Mouse (Mus musculus) layer of hippocampus, adult 18-20 months (tissue): ENCODE results near the gene Ddx3y. TPM values are rescaled to one million over a fixed set of nuclear protein-coding genes. Genes with fewer than 3 reads are reported as not detected.

Source experiments
- DNase-seq, 2 experiments: peaks; one replicate each; pipeline ENCODE4 v3.0.0; 2022; ENCODE audit warnings: low spot score in 2 of 2
- long read RNA-seq: library from polyadenylated mRNA; stranded (forward); transcript quantifications from one replicate; pipeline ENCODE4 v2.0.0, GENCODE M21; 2021
- total RNA-seq, 2 experiments: library from RNA; stranded (reverse); gene quantifications; 2 replicates each; pipeline ENCODE4 v1.2.3; 2021

Ddx3y gene
- total RNA-seq: 10 to 100 TPM in 1 of 2 experiments, not detected in 1; 45.6 TPM
- long read RNA-seq, full-length matches to known transcripts: 32 of 58 reads
- long read RNA-seq, partial matches to known transcripts: 0 of 58 reads
- long read RNA-seq, other reads (novel, unspliced or antisense): 26 of 58 reads

DNA sequence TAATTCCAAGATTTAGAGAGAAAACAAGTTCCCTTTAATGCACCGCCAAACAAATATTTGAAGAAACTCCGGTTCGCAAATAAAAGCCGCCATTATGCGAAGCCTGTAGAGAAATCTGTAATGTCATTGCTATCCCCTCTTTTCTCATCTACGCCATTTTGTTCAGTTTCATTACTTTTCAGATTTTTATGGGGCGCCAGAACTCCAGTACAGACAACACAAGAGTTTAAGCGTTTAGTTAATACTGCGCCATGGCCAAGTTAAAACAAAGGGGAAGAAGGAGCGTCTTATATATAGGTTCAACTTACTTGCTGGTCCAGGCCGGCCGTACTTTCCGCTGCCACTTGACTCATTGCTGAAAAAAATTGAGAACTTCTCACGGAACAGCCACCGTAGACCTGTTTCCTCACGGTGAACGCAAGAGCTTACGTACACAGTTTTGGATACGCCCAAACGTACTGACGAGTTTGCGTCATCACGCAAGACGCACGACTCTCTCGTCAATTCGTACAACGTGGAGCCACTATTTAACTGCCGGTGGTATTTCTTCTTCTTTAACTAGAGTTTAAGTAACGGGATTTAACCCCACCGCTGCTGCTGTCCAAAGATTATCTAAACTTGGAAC lies at the start of gene Ddx3y:
TSS of gene Ddx3y (minus strand) at position 459 of the 625 bp plus-strand sequence.
- DNase-seq: peak in 1 of 2 experiments; percentile 84

- DNase-seq: no peak
These were observed 7.3 kb upstream of the Ddx3y start for GRCm38 (mm10) chrY:1293708-1294107.

- peak in 1 of 2 experiments; percentile 24 for DNase-seq
These were observed 694 bp downstream of the Ddx3y start for GRCm38 (mm10) chrY:1285735-1286134.

DNA sequence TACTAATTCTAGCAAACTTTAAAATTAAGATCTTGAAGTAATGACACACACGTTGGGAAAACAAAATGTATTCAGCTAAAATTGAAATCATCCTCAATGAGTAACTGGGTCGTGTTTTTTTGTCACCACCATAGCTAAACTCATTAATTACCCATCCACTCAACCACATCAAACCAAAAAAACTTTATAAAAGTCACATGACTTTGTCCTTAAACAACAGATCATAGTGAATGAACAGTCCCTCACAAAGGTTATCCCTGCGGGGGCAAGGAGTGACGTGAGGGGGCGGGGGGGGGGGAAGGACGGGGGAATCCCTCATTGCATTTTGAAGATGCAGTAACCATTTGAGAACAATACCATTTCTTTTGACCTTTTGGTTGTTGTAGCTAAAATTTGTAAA lies 40.3 kb downstream of the Ddx3y start:
- no peak for DNase-seq

DNA sequence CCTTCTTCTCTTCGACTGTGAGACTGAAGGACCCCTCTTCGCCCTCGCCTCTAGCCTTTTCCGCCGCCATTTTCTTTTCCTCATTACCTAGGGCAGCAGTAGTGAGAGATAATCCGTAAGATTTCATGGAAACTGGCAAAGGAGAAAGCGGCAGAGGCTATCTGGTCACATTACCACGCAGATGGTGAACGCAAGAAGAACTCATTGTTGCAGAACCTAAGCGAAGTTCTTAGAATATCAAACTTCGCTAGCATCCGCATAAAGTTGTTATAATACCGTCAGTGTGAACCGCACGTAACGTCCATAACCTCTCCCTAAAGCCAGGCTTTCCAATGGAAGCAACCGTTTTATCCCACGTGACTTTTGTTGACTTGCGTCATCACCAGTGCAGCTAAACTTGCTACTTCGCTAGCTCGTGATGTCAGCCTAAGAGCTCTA lies 41.0 kb downstream of the Ddx3y start, which contains the start of gene Uty:
TSS of gene Uty (minus strand) at position 334 of the 438 bp plus-strand sequence.
- DNase-seq: peak in 1 of 2 experiments; percentile 84

GRCm38 (mm10) chrY:1244940-1245339 lies 41.5 kb downstream of the Ddx3y start:
- no peak for DNase-seq

DNA sequence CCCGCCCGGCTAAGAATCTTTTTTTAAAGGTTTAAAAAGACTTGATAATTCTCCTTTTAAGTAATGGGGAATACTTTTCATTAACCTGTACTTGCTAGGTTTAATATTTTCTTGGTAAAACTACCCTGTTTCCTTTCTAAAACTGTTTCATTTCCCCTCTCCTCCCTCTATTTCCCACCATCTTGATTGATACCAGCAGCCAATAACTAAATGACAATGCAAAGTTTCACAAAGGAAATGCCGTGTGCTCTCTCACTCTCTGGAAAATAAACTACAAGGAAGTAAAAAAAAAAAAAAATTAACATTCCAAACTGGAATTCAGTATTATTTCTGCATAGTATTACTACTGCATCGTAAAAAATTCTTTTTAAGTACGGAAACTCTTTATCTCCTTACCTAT lies 42.0 kb downstream of the Ddx3y start:
- DNase-seq: no peak

GRCm38 (mm10) chrY:1220001-1220400 lies 66.4 kb downstream of the Ddx3y start:
- DNase-seq: no peak

Other genes with a start within 250 kb of the Ddx3y start
- 10 to 100 TPM in 1 of 2 experiments, not detected in 1; 24.1 TPM for gene Uty, start 40.9 kb downstream of the Ddx3y start, total RNA-seq
- not detected for gene Usp9y, start 173.2 kb upstream of the Ddx3y start, total RNA-seq